Mouse (Mus musculus): ENCODE results near the gene Col5a2. TPM values are rescaled to one million over a fixed set of nuclear protein-coding genes. Genes with fewer than 3 reads are reported as not detected.
"Not testable (repeated sequence)": the region's sequence is repeated elsewhere in the genome, so short reads cannot be mapped to it uniquely, and the experiment has no call there.

Gene Col5a2
- total RNA-seq, 2 experiments from 2014 or later: 15.6 to 16.2 TPM

DNA sequence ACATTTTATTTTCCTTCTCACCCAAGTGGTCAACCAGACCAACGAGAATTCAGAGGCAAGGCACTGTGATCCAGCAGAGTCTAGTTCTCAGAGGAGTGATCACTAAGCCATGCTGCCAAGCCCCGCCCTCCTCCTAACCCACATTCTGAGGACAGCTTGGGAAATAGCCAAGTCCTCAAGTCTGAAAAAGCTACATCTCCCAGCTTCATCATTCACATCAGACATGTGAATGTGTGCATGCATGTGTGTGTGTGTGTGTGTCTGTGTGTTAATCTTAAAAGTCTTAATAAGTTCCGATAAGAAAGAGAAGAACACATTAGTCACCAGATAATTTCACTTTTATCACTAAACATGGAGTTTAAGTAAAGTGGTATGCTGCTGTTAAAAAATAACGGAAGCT, 72.6 kb downstream of the Col5a2 start:
- no peak for DNase-seq
- intact Hi-C loops (cut with DNase I): loop anchor here (10.0 kb wide), 2 partner anchors 194 to 686 kb away; no protein-coding TSS in a partner anchor

DNA sequence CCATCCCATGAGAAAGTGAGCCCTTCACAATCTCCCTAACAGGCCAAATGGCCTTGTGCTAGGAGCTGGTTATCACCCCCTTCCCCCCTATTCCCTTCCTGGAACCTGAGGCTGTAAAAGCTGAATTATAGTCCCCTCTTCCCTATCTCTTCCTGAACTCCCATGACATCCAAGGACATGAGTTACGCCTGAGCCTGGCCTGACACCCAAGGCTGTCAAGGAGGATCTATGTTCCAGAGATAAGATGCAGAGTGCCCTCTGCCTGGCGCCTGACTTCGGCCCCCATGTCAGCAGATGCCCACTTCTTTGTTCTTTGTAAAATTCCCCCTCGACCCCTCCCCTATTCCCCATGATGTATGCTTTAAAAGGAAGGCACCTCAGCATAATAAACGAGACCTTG, 73.9 kb downstream of the Col5a2 start:
- DNase-seq; intact Hi-C loops (cut with DNase I): not testable (repeated sequence)

DNA sequence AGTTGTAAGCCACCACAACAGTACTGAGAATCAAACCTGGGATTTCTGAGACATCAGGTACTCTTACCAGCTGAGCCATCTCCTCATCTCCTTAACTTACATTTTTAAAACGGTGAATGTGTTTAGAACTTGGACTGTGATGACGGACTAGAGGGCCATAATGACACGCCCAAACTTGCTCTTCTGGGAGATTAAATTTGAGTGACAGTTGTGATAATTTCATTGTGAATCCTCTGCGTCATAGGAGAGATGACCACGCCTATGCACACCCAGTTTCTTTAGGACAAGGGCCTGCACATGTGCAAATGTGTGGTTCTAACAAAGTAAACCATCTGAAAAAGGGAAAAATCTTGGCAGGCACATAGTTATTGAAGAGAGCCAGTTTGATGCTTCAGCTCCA, 79.2 kb downstream of the Col5a2 start:
- DNase-seq: no peak
- intact Hi-C loops (cut with DNase I): no loop called here

DNA sequence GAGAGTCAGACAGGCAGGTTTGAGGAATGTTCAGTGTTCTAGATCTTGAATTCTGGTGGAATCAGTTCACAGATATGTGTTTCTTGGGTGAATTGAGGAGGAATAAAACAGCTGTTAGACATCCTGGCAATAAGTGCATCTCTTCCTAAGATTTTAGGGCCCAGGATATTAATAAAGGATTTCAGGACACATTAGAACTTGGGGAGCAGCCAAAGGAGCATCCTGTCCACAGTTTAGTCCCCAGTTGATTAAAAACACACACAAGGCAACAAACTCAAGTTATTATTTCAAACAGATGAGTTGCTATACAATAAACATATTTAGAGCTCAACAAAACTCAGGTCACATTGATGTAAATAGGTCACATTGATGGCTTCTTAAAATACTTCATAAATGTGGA, 82.5 kb downstream of the Col5a2 start:
- DNase-seq: no peak
- intact Hi-C loops (cut with DNase I): no loop called here

DNA sequence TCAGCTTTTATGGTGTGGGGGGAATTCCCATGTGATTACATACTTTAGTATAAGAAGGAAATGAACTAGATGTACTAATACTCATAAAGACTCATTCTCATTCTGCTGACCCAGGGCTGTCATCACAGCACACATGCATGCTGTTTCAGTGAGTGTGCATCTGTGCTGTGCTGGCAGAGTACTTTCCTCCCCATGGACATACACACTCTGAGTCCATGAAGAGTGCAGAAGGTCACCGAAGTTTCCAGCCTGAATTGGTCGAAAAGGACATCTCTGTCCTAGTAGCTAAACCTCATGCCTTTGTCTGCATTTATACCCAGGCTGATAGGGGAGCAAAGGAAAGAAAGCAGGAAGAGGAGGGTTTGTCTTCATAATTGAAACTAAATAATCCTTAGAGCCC, 83.2 kb downstream of the Col5a2 start:
- intact Hi-C loops (cut with DNase I): no loop called here
- DNase-seq: no peak

DNA sequence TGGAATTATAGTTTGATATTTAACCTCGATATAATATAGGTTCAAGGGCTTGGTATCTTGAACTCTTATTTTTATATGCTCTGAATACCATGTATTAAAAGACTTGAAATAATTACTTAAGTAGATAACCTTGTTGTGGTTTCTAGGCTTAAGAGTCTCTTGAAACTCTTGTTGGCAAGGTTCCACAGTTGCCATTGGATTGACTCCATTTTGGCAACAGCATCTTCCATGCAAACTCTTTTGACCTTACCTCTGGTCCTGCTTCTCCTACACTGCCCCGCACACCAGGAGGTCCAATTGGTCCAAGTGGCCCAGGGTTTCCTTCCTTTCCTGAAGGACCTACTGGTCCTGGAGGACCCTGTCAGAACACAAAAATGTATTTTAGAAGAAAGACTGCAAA, 121.2 kb downstream of the Col5a2 start:
- intact Hi-C loops (cut with DNase I): no loop called here
- no peak for DNase-seq

DNA sequence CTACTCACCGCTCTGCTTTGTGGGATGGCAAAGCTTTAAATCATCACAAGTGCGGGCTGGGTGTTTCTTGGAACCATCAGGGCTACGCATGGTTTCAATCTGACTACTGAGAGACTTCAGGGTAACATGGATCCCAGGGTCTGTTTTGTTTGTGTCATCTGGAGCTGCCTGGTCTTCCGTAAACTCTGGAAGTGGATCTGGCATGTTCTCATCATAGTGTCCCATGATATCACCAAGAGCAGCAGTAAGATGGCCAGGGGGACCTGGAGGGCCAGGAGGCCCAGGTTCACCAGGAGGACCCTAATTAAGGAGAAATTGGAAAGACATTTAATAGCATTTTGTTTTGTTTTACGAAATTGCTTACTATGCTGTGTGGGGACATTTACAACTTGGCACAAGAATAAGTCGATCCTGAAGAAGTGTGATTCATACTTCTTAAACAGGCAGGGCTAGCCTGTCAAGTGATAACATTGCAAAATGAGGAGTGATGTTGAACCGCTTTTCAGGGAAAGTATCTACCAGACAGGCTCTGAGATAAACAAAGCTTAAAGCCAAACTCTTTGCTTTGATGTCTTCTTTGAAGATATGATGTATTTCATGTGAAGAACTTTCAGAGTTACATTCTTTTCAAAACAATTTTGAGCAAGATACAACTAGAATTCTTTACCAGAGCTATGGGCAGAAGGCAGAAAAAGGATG, 122.9 kb downstream of the Col5a2 start:
- DNase-seq: no peak
- intact Hi-C loops (cut with DNase I): no loop called here

DNA sequence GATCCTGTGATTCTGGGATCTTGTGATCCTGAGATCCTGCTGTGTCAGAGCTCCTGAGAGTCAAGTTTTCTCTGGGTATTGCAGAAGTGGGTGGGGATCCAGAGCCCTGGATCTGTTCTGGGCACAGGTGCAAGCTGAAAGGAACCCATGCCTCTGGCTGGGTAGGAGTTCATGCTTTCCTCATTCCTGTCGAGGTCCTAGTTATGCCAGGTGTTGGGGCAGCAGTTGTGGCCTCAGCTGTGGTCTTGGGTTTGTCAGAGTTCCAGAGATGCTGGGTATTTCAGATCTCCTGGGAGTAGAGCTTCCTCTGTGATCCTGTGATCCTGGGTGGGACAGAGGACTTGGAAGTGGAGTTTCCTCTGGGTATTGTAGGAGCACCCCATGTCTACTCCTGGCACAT, 137.7 kb downstream of the Col5a2 start:
- intact Hi-C loops (cut with DNase I): no loop called here
- no peak for DNase-seq

DNA sequence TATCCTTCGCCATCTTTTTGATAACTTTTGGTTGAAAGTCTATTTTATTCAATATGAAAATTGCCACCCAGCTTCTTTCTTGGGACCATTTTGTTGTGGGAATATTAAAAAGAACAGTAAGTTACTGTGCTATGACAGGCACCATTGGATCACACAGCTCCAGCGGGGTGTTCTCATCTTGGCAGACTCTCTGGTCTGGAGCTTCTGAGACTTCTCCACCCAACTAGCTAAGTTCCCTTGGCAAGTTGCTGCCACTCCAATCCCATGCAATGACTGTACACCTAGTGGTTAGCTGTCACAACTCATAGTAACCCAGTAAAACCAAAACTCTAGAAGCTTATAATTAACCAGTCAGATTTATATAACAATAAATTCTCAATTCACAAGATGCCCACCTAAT, 139.8 kb downstream of the Col5a2 start:
- intact Hi-C loops (cut with DNase I): no loop called here
- no peak for DNase-seq

DNA sequence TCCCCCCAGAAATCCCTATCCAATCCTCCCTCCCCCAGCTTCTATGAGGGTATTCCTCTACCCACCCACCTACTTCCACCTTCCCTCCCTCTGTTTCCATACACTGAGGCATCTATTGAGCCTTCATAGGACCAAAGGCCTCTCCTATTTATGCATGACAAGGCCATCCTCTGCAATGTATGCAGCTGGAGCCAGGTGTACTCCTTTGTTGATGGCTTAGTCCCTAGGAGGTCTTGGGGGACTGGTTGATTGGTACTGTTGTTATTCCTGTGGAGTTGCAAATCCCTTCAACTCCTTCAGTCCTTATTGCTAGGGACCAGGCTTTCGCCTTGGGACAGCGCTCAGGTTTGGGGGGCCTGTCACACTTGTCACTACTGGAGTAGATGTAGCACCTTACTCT, 143.4 kb downstream of the Col5a2 start:
- intact Hi-C loops (cut with DNase I): no loop called here
- DNase-seq: no peak

DNA sequence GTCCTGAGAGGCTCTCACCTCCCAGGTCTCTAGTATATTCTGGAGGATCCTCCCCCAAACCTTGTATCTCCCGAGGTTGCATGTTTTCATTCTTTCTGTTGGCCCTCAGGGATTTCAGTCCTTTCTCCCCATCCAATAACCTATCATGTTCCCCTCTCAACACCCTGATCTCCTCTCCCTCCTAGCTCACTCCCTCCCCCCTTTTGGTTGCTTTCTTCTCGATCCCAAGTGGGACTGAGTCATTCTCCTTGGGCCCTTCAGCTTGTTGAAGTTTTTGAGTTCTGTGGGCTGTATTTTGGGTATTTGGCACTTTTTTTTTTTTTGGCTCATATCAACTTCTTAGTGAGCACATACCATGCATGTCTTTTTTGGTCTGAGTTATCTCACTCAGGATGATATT, 143.9 kb downstream of the Col5a2 start:
- intact Hi-C loops (cut with DNase I): no loop called here
- DNase-seq: no peak

DNA sequence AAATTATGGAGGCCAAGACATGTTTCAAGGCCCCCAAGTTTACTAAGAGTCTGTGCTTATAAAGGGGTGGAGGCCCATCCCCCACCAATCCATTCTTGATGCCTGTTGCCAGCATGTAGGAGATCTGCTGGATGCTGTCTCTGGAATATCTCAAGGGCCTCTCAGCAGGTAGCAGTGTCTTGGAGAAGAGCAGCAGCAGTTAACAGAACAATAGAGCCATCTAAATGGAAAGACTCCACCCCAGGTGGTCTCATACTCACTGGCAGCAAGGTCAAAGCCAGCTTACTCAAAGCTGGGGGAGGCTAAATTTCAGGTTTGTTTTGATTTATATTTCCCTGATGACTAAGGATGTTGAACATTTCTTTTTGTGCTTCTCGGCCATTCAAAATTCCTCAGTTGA, 145.1 kb downstream of the Col5a2 start:
- no peak for DNase-seq
- intact Hi-C loops (cut with DNase I): no loop called here

DNA sequence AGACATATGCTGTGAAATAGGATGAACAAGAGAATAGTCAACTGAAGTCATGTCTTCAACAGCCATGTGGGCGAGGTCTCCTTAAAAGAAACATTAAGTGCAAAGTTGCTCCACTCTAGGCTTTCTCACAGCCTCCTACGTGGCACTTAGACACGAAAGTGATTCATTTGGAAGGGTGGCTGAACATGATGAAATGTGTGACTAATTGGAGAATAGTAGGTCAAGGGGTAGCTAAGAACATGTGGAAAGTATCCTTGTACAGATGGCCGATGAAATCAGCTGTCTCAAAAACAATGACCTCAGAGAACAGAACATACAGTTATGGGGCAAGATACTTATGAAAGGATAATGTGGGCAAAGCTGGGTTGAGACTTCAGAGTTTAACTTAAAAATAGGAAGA, 147.1 kb downstream of the Col5a2 start:
- intact Hi-C loops (cut with DNase I): no loop called here
- no peak for DNase-seq

DNA sequence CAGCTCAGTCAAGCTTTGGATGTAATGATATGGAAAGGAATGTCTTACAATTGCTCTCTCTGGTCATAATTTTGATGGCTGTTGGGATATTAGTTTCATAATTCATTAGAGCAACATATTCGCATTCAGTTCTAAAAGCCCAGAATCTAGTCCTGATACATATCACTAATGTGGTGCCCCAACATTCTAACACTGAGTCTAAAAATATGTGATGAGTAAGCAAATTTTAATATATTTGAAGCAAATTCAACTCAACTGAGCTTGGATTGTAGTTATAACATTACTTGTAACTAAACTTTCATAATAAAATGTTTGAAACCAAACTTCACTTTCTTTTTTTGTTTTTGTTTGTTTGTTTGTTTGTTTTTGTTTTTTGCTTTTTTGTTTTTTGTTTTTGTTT, 173.9 kb downstream of the Col5a2 start:
- intact Hi-C loops (cut with DNase I): no loop called here
- DNase-seq: no peak

Other genes with a start within 250 kb of the Col5a2 start
- gene Col3a1, start 191.7 kb downstream of the Col5a2 start, total RNA-seq (2021): 10 to 100 TPM; 56.2 to 75.7 TPM

Data from left cerebral cortex, postnatal 4 days (tissue).